ENCODE assay signal across 8 mouse cellular contexts in genomic region chr17:45251034-45251730, GRCm38 (mm10).
A peak's percentile ranks its signal among the peaks of the same experiment; 100 is the strongest.
DNase-seq lines count a peak whose midpoint lies in the region; ATAC-seq lines count a peak whose summit lies in the region.

No protein-coding gene starts in this region.

- peak; percentile 89 for ATAC-seq in megakaryocyte progenitor cell, adult 5-6 weeks (replicated peaks; ENCODE audit: poor library complexity)

- DNase-seq in ZHBTc4 (ENCODE audit: low read depth, low spot score) = peak; percentile 74
- peak; percentile 89 to 94 for DNase-seq in cerebellum, postnatal 14 days
- peak; percentile 79 to 83 for DNase-seq in frontal cortex, postnatal 36 days (ENCODE audit: low spot score in 2 of 2)
- DNase-seq in hindlimb bud, embryonic 11.5 days (ENCODE audit: extremely low spot score, low read depth, low spot score) = peak; percentile 37
- DNase-seq in left cerebral cortex, adult 18-20 months (ENCODE audit: low spot score in 2 of 2) = peak; percentile 83 to 88
- peak; percentile 80 to 87 for DNase-seq in right cerebral cortex, postnatal 10 days (ENCODE audit: low spot score in 2 of 2)
- peak; percentile 76 for DNase-seq in urinary bladder, postnatal 14 days (ENCODE audit: low spot score)

Comparison
In these comparisons a context has a peak if more than half of its experiments do, and no peak if none do; other contexts are left out.
1. Peak in every context shown above with its lines: DNase-seq and ATAC-seq.
2. DNase-seq: peak in every context shown above with its lines; median percentile 92 in cerebellum, postnatal 14 days; 86 in left cerebral cortex, adult 18-20 months; 84 in right cerebral cortex, postnatal 10 days; 81 in frontal cortex, postnatal 36 days; 76 in urinary bladder, postnatal 14 days; 74 in ZHBTc4; 37 in hindlimb bud, embryonic 11.5 days.